Comparison of ENCODE assay signal across 7 mouse cellular contexts in the genomic region with DNA sequence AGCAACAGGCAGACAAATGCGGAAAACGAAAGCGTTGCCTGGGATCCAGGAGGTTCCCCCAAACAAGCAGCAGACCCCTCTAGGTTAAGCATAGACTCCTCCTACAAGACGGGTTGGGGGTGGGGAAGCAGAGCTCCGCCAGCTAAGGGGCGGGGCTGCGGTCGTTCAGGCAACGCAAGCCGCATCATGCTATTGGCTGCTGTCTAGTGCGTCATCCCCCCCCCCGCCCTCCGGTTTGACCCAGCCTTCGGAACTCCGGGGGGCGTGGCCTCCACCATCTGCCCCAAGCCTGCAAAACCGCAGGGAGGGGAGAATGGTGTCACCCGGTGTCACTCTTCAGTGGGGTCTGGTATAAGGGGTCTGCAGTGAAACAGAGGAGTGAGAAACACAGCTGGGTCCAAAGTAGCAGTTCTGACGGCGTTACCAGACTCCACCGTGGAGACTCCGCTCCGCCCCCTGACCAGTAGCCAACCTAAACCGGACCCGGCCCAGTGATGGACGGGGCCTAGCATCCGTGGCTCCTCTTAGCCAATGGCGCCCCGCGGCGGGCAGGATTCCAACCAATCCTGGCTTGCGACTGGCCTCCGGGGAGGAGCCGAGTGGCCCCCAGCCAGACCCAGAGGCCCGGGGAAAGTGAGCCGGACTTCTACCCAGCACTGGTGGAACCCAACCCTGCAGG. TPM values are rescaled to one million over a fixed set of nuclear protein-coding genes. Genes with fewer than 3 reads are reported as not detected.
DNase-seq lines count a peak whose midpoint lies in the region; ATAC-seq lines count a peak whose summit lies in the region.

A gene (plus strand): TSS at position 613 of the 679 bp plus-strand sequence.

- peak; percentile 100 for DNase-seq in adrenal gland, postnatal 14 days
- DNase-seq in embryonic facial prominence, embryonic 11.5 days (ENCODE audit: low spot score) = peak; percentile 99
- DNase-seq in heart, adult 11 months = peak; percentile 100
- DNase-seq in kidney, adult 18-20 months = peak; percentile 100
- DNase-seq in limb, embryonic 11.5 days (ENCODE audit: low spot score) = peak; percentile 98
- DNase-seq in midbrain, embryonic 14.5 days = peak; percentile 96
- DNase-seq in spleen, adult 18-20 months = peak; percentile 97

- H3K9me3 ChIP-seq in embryonic facial prominence, embryonic 11.5 days (replicated peaks; ENCODE audit: control insufficient read depth, low read length) = no peaks in the 10 kb centered on the region
- no peaks in the 10 kb centered on the region for H3K9me3 ChIP-seq in limb, embryonic 11.5 days (ENCODE audit: control insufficient read depth, low read length)
- no peaks in the 10 kb centered on the region for H3K9me3 ChIP-seq in midbrain, embryonic 14.5 days (ENCODE audit: control insufficient read depth, low read length)

- H3K9ac ChIP-seq in embryonic facial prominence, embryonic 11.5 days (replicated peaks; ENCODE audit: low read length) = peak within 1 kb of the TSS; percentile 64
- peak within 1 kb of the TSS; percentile 44 for H3K9ac ChIP-seq in limb, embryonic 11.5 days (ENCODE audit: low read length)
- peak within 1 kb of the TSS; percentile 45 for H3K9ac ChIP-seq in midbrain, embryonic 14.5 days (replicated peaks; ENCODE audit: low read length)

- peak; percentile 92 for ATAC-seq in embryonic facial prominence, embryonic 11.5 days (replicated peaks; ENCODE audit: insufficient number of reproducible peaks, low FRiP score, low TSS enrichment, low read depth)
- ATAC-seq in limb, embryonic 11.5 days (ENCODE audit: insufficient number of reproducible peaks, low FRiP score, low TSS enrichment, low read depth) = peak; percentile 94
- peak; percentile 92 for ATAC-seq in midbrain, embryonic 14.5 days (ENCODE audit: low FRiP score, low TSS enrichment)

- H3K27ac ChIP-seq in embryonic facial prominence, embryonic 11.5 days (replicated peaks; ENCODE audit: low read depth, low read length) = peak within 1 kb of the TSS; percentile 68
- H3K27ac ChIP-seq in limb, embryonic 11.5 days (replicated peaks; ENCODE audit: low read depth, low read length) = peak within 1 kb of the TSS; percentile 72
- peak within 1 kb of the TSS; percentile 70 for H3K27ac ChIP-seq in midbrain, embryonic 14.5 days (replicated peaks; ENCODE audit: low read depth, low read length)

- H3K4me1 ChIP-seq in embryonic facial prominence, embryonic 11.5 days (ENCODE audit: control insufficient read depth, insufficient read depth, low read length) = no peaks in the 10 kb centered on the region
- no peaks in the 10 kb centered on the region for H3K4me1 ChIP-seq in limb, embryonic 11.5 days (ENCODE audit: control insufficient read depth, insufficient read depth, low read length)
- H3K4me1 ChIP-seq in midbrain, embryonic 14.5 days (ENCODE audit: control insufficient read depth, insufficient read depth, low read length) = peaks cover 3% of the 10 kb centered on the region; the same call in 1 of the 2 replicates

- peak within 1 kb of the TSS; percentile 64 for H3K4me3 ChIP-seq in embryonic facial prominence, embryonic 11.5 days (ENCODE audit: low read depth, low read length)
- peak within 1 kb of the TSS; percentile 58 for H3K4me3 ChIP-seq in limb, embryonic 11.5 days (ENCODE audit: low read depth, low read length)
- H3K4me3 ChIP-seq in midbrain, embryonic 14.5 days (replicated peaks; ENCODE audit: low read depth, low read length) = peak within 1 kb of the TSS; percentile 57

- no peaks in the 10 kb centered on the region; the same call in 1 of the 2 replicates for H3K36me3 ChIP-seq in embryonic facial prominence, embryonic 11.5 days (replicated peaks; ENCODE audit: control insufficient read depth, insufficient read depth, low read depth, low read length)
- peaks cover 2% of the 10 kb centered on the region; the same call in 1 of the 2 replicates for H3K36me3 ChIP-seq in limb, embryonic 11.5 days (ENCODE audit: control insufficient read depth, insufficient read depth, low read length)
- peaks cover 7% of the 10 kb centered on the region; the same call in 1 of the 2 replicates for H3K36me3 ChIP-seq in midbrain, embryonic 14.5 days (ENCODE audit: control insufficient read depth, insufficient read depth, low read length)

- peak within 1 kb of the TSS; percentile 57 for H3K4me2 ChIP-seq in embryonic facial prominence, embryonic 11.5 days (ENCODE audit: low read depth, low read length)
- peak within 1 kb of the TSS; percentile 63 for H3K4me2 ChIP-seq in limb, embryonic 11.5 days (ENCODE audit: low read depth, severe bottlenecking)
- peak within 1 kb of the TSS; percentile 89 for H3K4me2 ChIP-seq in midbrain, embryonic 14.5 days (ENCODE audit: low read length)

- WGBS in embryonic facial prominence, embryonic 11.5 days = under 1% methylated on average over 36 of the region's 36 CpGs
- under 1% methylated on average over 36 of the region's 36 CpGs for WGBS in limb, embryonic 11.5 days
- under 1% methylated on average over 36 of the region's 36 CpGs for WGBS in midbrain, embryonic 14.5 days

- no peaks in the 10 kb centered on the region for H3K27me3 ChIP-seq in embryonic facial prominence, embryonic 11.5 days (ENCODE audit: control insufficient read depth, insufficient read depth, low read length)
- no peaks in the 10 kb centered on the region for H3K27me3 ChIP-seq in limb, embryonic 11.5 days (ENCODE audit: control insufficient read depth, insufficient read depth, low read length)
- H3K27me3 ChIP-seq in midbrain, embryonic 14.5 days (ENCODE audit: control insufficient read depth, insufficient read depth, low read length) = no peaks in the 10 kb centered on the region

RNA-seq across cellular contexts. Expression of the gene that starts here (rescaled TPM):
- total RNA-seq in adrenal gland, postnatal 14 days (2021) = 12.9 and 15.7 TPM in 2 replicates
- polyA plus RNA-seq in embryonic facial prominence, embryonic 11.5 days (2014; fragmentation: Nextera tagmentation; extraction: Ambion mirVana) = 27.2 and 27.6 TPM in 2 replicates
- 25.9 and 29.3 TPM in 2 replicates for polyA plus RNA-seq in limb, embryonic 11.5 days (2014; fragmentation: Nextera tagmentation; extraction: Ambion mirVana)
- 6.6 and 9.8 TPM in 2 replicates for polyA plus RNA-seq in midbrain, embryonic 14.5 days (2014; fragmentation: Nextera tagmentation; extraction: Ambion mirVana)

Comparison
In these comparisons a context has a peak if more than half of its experiments do, and no peak if none do; other contexts are left out.
1. Peak in every context shown above with its lines: DNase-seq, ATAC-seq, H3K4me3 ChIP-seq and H3K27ac ChIP-seq.